Mouse (Mus musculus) small intestine, adult 2 months (tissue): ENCODE data around the gene Tbc1d30. TPM values are rescaled to one million over a fixed set of nuclear protein-coding genes. Genes with fewer than 3 reads are reported as not detected.

ENCODE experiments used
- H3K27ac ChIP-seq: fragments of 200-500 bp; 2 replicates; pipeline ENCODE4 v1.5.1; 2012; ENCODE audit warnings: low read depth, low read length, control low read depth, inconsistent platforms; ENCODE audit not compliant: insufficient read depth
- H3K27me3 ChIP-seq: fragments of 200-500 bp; 2 replicates; pipeline ENCODE4 v1.6.1; 2012; ENCODE audit warnings: mild to moderate bottlenecking, moderate library complexity, low read length, inconsistent platforms; ENCODE audit not compliant: control insufficient read depth, insufficient read depth
- H3K36me3 ChIP-seq: fragments of 200-500 bp; 2 replicates; pipeline ENCODE4 v1.6.1; 2012; ENCODE audit warnings: mild to moderate bottlenecking, low read length, control low read depth, inconsistent platforms; ENCODE audit not compliant: control insufficient read depth, insufficient read depth
- H3K4me1 ChIP-seq: fragments of 200-500 bp; 2 replicates; pipeline ENCODE4 v1.6.1; 2012; ENCODE audit warnings: low read length, inconsistent platforms, mixed read lengths; ENCODE audit not compliant: control insufficient read depth, insufficient read depth, insufficient read length
- H3K4me3 ChIP-seq: fragments of 200-500 bp; 2 replicates; pipeline ENCODE4 v1.5.1; 2012; ENCODE audit warnings: low read depth, mild to moderate bottlenecking, control low read depth, inconsistent platforms, low read length, moderate library complexity
- CTCF ChIP-seq: fragments of 200-500 bp; IDR thresholded peaks from 2 replicates; pipeline ENCODE4 v1.5.1; 2012; ENCODE audit warnings: low read depth, mild to moderate bottlenecking, control low read depth, inconsistent platforms, low read length, moderate library complexity, mixed read lengths; ENCODE audit not compliant: insufficient replicate concordance, insufficient read length; ENCODE audit errors: extremely low read depth
- POLR2A ChIP-seq: fragments of 200-500 bp; IDR thresholded peaks from 2 replicates; pipeline ENCODE4 v1.6.1; 2012; ENCODE audit warnings: low read depth, mild to moderate bottlenecking, control low read depth, inconsistent platforms, low read length, moderate library complexity
- WGBS: fragments of 180-500 bp; shearing (Covaris S2); methylation state at CpG from one replicate; pipeline ENCODE4 v1.1.7; 2018; 5-methylcytosine and 5-hydroxymethylcytosine counted together
- polyA plus RNA-seq: library from polyadenylated mRNA; depleted of rRNA; stranded (reverse); fragments of >200 nt; gene quantifications from 2 replicates; pipeline ENCODE4 v1.2.3, GENCODE M21; 2012

The Tbc1d30 gene
- polyA plus RNA-seq, 1 experiment, result 5.5 TPM

DNA sequence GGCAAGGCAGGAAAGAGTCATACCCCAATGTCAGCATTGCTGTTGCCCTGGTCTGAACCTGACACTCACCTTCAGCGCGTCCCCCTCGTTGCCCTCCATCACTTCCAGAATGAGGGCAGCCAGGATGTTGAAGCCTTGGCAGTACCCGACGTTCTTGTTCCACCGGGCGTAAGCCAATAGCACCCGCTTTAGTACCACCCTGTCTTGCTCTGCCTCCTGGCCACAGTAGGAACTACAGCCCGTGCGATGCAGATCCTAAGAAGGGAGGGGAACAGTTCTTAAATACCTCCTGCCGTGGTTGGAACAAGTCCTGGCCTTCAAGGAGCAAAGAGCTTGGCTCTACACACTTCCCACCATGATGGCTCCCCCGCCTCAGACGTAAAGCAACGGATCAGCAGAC lies 49.2 kb downstream of the Tbc1d30 start:
- Histone ChIP-seq H3K27me3 (no peaks in the 10 kb centered on the region), H3K4me1 (no peaks in the 10 kb centered on the region), H3K4me3 (no peak overlapping the region), H3K27ac (no peak overlapping the region), H3K36me3 (peaks cover 4% of the 10 kb centered on the region; the same call in 1 of the 2 replicates)
- WGBS, result 92% methylated on average over 14 of the region's 14 CpGs
- TF ChIP-seq CTCF (no peak), POLR2A (no peak)

- 73% methylated on average over 7 of the region's 7 CpGs for WGBS
- TF ChIP-seq CTCF, result no peak
- TF ChIP-seq POLR2A, result no peak
- Histone ChIP-seq H3K4me1 (no peaks in the 10 kb centered on the region), H3K27me3 (no peaks in the 10 kb centered on the region), H3K27ac (no peak overlapping the region), H3K4me3 (no peak overlapping the region), H3K36me3 (peaks cover 11% of the 10 kb centered on the region)
These were observed 50.4 kb downstream of the Tbc1d30 start for GRCm38 (mm10) chr10:121300659-121301058.

DNA sequence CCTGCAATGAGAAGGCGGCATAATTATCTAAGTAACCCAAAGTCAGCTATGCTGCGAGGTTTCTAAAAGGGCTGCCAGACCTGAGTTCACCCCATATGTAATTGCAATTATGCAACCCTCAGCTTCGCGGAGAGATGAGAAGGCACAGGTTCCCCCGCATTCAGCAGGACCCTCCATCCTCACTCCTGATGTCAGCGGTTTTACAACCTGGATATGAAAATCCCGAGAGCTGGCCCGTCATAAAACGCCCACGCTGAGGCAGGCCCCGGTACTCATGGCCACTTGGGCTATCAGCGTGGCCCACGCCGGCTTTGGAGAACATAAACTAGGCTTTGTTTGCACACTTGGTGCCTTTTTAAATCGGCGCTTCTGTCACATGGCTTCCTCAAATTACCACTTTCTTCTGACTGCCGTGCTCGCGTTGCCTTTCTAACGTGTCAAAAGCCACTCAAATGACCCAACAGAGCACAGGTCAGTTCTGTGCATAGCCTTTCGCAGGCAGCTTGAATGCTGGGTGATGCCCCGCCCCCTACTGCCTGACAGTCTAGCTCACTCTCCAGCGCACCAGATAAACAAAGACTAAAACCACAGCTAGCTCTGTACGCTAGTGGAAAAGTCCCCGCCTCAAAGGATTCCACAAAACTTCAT lies 53.9 kb downstream of the Tbc1d30 start:
- Histone ChIP-seq H3K4me1 (no peaks in the 10 kb centered on the region), H3K27me3 (no peaks in the 10 kb centered on the region), H3K36me3 (peaks cover 13% of the 10 kb centered on the region), H3K4me3 (peak overlapping the region; percentile 5; the same call in 1 of the 2 replicates), H3K27ac (no peak overlapping the region)
- TF ChIP-seq CTCF (no peak), POLR2A (no peak)
- 29% methylated on average over 25 of the region's 25 CpGs for WGBS

DNA sequence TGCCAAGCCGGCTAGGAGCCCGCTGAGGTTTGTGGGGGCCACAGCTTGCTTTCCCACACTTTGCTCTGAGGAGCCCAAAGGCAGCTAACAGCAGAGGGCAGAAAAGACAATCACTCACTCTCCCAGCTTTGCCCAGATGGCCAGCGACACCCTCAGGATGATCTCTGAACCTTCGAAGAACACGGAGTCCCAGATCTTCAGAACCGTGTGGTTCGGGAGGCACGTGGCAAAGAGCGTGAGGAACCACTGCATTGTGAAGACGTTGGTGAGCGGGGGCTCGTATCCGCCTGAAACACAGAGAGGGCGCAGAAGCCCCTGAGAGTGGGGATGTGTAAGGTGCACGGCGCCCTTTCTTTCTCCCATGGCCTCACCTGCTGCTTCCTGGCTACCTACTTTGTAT lies 56.6 kb downstream of the Tbc1d30 start:
- Histone ChIP-seq H3K36me3 (peaks cover 13% of the 10 kb centered on the region), H3K4me1 (no peaks in the 10 kb centered on the region), H3K27me3 (no peaks in the 10 kb centered on the region), H3K27ac (no peak overlapping the region), H3K4me3 (no peak overlapping the region)
- no peak for TF ChIP-seq POLR2A
- TF ChIP-seq CTCF, result no peak
- 88% methylated on average over 16 of the region's 16 CpGs for WGBS

- no peak overlapping the region for H3K27ac ChIP-seq
- TF ChIP-seq CTCF (no peak), POLR2A (no peak)
- no peak overlapping the region; the same call in 1 of the 2 replicates for H3K4me3 ChIP-seq
- H3K27me3 ChIP-seq, result no peaks in the 10 kb centered on the region
- H3K36me3 ChIP-seq, result peaks cover 14% of the 10 kb centered on the region
- no peaks in the 10 kb centered on the region for H3K4me1 ChIP-seq
- 69% methylated on average over 8 of the region's 8 CpGs for WGBS
These were observed 57.2 kb downstream of the Tbc1d30 start for GRCm38 (mm10) chr10:121293829-121294228.

DNA sequence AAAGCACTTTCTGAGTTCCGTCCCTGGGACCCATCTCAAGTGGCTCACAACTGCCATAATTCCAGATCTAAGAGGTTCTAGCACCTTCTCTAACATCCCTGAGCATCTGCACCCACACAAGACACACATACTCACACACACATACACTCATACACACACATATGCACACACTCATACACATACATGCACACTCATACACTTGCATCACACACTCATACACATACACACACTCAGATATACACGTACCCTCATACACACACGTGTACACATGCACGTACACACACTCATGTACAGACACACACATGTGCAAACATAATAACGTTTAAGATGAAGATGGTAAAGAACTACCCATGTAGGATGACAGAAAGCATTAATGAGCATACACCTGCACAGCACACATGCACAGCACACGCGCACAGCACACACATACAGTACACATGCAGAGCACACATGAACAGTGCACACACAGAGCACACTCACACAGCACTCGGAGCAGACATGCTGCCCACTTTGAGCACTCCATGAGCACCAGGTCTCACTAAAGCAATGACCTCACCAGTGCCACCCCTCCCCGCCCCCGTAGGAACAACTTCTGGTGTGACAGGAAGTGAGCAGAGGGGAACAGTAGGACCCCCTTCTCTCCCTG lies 59.7 kb downstream of the Tbc1d30 start:
- H3K27me3 ChIP-seq, result no peaks in the 10 kb centered on the region
- 90% methylated on average over 10 of the region's 10 CpGs for WGBS
- H3K27ac ChIP-seq, result no peak overlapping the region
- no peak overlapping the region for H3K4me3 ChIP-seq
- H3K36me3 ChIP-seq, result peaks cover 15% of the 10 kb centered on the region
- TF ChIP-seq CTCF, result no peak
- TF ChIP-seq POLR2A, result no peak
- H3K4me1 ChIP-seq, result no peaks in the 10 kb centered on the region

GRCm38 (mm10) chr10:121290682-121291078 lies 60.4 kb downstream of the Tbc1d30 start:
- no peaks in the 10 kb centered on the region for H3K4me1 ChIP-seq
- H3K27me3 ChIP-seq, result no peaks in the 10 kb centered on the region
- peaks cover 10% of the 10 kb centered on the region for H3K36me3 ChIP-seq
- H3K27ac ChIP-seq, result no peak overlapping the region
- no peak for TF ChIP-seq CTCF
- TF ChIP-seq POLR2A, result no peak
- WGBS, result 84% methylated on average over 20 of the region's 20 CpGs
- H3K4me3 ChIP-seq, result no peak overlapping the region
